Mouse (Mus musculus): Measurements from ENCODE around the gene 2610318N02Rik. TPM values are rescaled to one million over a fixed set of nuclear protein-coding genes. Genes with fewer than 3 reads are reported as not detected.

Gene 2610318N02Rik
- polyA plus RNA-seq, 1 experiment from 2014 or later: 17.5 TPM

GRCm38 (mm10) chr16:17121569-17121968 is 3.4 kb downstream of the 2610318N02Rik start:
- Histone ChIP-seq H3K27me3 (ENCODE audit: insufficient read depth, low read length) (no peaks in the 10 kb centered on the region), H3K4me2 (ENCODE audit: low read length) (no peak overlapping the region), H3K9ac (ENCODE audit: low read depth, low read length) (no peak overlapping the region), H3K9me3 (replicated peaks; ENCODE audit: low read length) (no peaks in the 10 kb centered on the region), H3K4me3 (replicated peaks; ENCODE audit: low read depth, low read length) (no peak overlapping the region), H3K4me1 (replicated peaks; ENCODE audit: insufficient read depth, low read length) (peaks cover 6% of the 10 kb centered on the region; the same call in 1 of the 2 replicates), H3K27ac (no peak overlapping the region), H3K36me3 (ENCODE audit: insufficient read depth, low read length) (0 out of 2 replicates have a peak, but pooled peaks cover 4% of the 10 kb centered on the region)
- WGBS: 81% methylated on average over 14 of the region's 14 CpGs
- ATAC-seq (replicated peaks; ENCODE audit: low FRiP score, low read depth): no peak
- TF ChIP-seq CTCF (IDR thresholded peaks at IDR 0.05; ENCODE audit: low read depth): no peak
- no peak for DNase-seq (ENCODE audit: low spot score)

- no peak overlapping the region for H3K4me2 ChIP-seq (ENCODE audit: low read length)
- TF ChIP-seq CTCF (IDR thresholded peaks at IDR 0.05; ENCODE audit: low read depth): no peak
- 84% methylated on average over 5 of the region's 5 CpGs for WGBS
- H3K27me3 ChIP-seq (ENCODE audit: insufficient read depth, low read length): no peaks in the 10 kb centered on the region
- H3K36me3 ChIP-seq (ENCODE audit: insufficient read depth, low read length): 0 out of 2 replicates have a peak, but pooled peaks cover 4% of the 10 kb centered on the region
- no peak overlapping the region for H3K27ac ChIP-seq
- no peak overlapping the region for H3K4me3 ChIP-seq (replicated peaks; ENCODE audit: low read depth, low read length)
- ATAC-seq (replicated peaks; ENCODE audit: low FRiP score, low read depth) (no peak), DNase-seq (ENCODE audit: low spot score) (no peak)
- H3K4me1 ChIP-seq (replicated peaks; ENCODE audit: insufficient read depth, low read length): no peaks in the 10 kb centered on the region
- H3K9ac ChIP-seq (ENCODE audit: low read depth, low read length): no peak overlapping the region
- no peaks in the 10 kb centered on the region for H3K9me3 ChIP-seq (replicated peaks; ENCODE audit: low read length)
Observed at GRCm38 (mm10) chr16:17117309-17117799, 7.6 kb downstream of the 2610318N02Rik start.

- peak; percentile 73 for ATAC-seq (replicated peaks; ENCODE audit: low FRiP score, low read depth)
- peaks cover 13% of the 10 kb centered on the region; the same call in 1 of the 2 replicates for H3K36me3 ChIP-seq (ENCODE audit: insufficient read depth, low read length)
- peaks cover 7% of the 10 kb centered on the region; the same call in 1 of the 2 replicates for H3K4me1 ChIP-seq (replicated peaks; ENCODE audit: insufficient read depth, low read length)
- H3K9me3 ChIP-seq (replicated peaks; ENCODE audit: low read length): no peaks in the 10 kb centered on the region
- DNase-seq (ENCODE audit: low spot score): peak; percentile 94
- TF ChIP-seq CTCF (IDR thresholded peaks at IDR 0.05; ENCODE audit: low read depth): no peak
- peak within 1 kb of the TSS; percentile 52 for H3K4me2 ChIP-seq (ENCODE audit: low read length)
- peak within 1 kb of the TSS; percentile 26 for H3K27ac ChIP-seq
- WGBS: 9% methylated on average over 38 of the region's 38 CpGs
- H3K9ac ChIP-seq (ENCODE audit: low read depth, low read length): peak within 1 kb of the TSS; percentile 60
- no peaks in the 10 kb centered on the region for H3K27me3 ChIP-seq (ENCODE audit: insufficient read depth, low read length)
- peak within 1 kb of the TSS; percentile 62 for H3K4me3 ChIP-seq (replicated peaks; ENCODE audit: low read depth, low read length)
Observed at GRCm38 (mm10) chr16:17110771-17111743, 13.9 kb downstream of the 2610318N02Rik start, which contains the start of gene Ppil2. Gene Ppil2, minus strand, starts transcription at chr16:17111257.

DNA sequence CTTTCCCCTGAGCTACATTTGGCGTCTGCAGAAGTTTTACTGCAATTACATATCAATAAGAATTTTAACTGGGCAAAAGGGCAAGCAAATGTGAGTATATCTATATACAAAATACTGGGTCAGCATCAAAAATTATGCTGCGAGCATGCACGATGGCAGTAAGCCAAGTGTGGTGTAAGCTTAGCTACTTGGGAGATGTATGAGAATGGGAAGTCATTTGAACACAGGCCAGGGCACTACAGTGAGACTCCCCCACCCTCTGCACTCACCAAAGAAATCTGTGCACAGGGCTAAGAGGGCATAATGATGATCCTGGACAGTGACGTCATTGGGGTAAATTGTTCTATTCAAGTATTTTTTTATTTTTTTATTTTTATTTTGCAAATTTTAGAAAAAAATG is 20.4 kb downstream of the 2610318N02Rik start:
- Histone ChIP-seq H3K27ac (no peak overlapping the region), H3K27me3 (ENCODE audit: insufficient read depth, low read length) (no peaks in the 10 kb centered on the region), H3K4me3 (replicated peaks; ENCODE audit: low read depth, low read length) (no peak overlapping the region), H3K4me2 (ENCODE audit: low read length) (no peak overlapping the region), H3K9ac (ENCODE audit: low read depth, low read length) (no peak overlapping the region), H3K4me1 (replicated peaks; ENCODE audit: insufficient read depth, low read length) (no peaks in the 10 kb centered on the region), H3K9me3 (replicated peaks; ENCODE audit: low read length) (no peaks in the 10 kb centered on the region), H3K36me3 (ENCODE audit: insufficient read depth, low read length) (peaks cover 33% of the 10 kb centered on the region)
- ATAC-seq (replicated peaks; ENCODE audit: low FRiP score, low read depth) (no peak), DNase-seq (ENCODE audit: low spot score) (no peak)
- no peak for TF ChIP-seq CTCF (IDR thresholded peaks at IDR 0.05; ENCODE audit: low read depth)
- 70% methylated on average over 4 of the region's 4 CpGs for whole genome bisulfite sequencing

GRCm38 (mm10) chr16:17102630-17103220 is 22.2 kb downstream of the 2610318N02Rik start:
- no peak overlapping the region for H3K4me3 ChIP-seq (replicated peaks; ENCODE audit: low read depth, low read length)
- H3K4me2 ChIP-seq (ENCODE audit: low read length): no peak overlapping the region
- TF ChIP-seq CTCF (IDR thresholded peaks at IDR 0.05; ENCODE audit: low read depth): no peak
- H3K9me3 ChIP-seq (replicated peaks; ENCODE audit: low read length): no peaks in the 10 kb centered on the region
- no peaks in the 10 kb centered on the region for H3K4me1 ChIP-seq (replicated peaks; ENCODE audit: insufficient read depth, low read length)
- no peak overlapping the region for H3K27ac ChIP-seq
- 59% methylated on average over 7 of the region's 7 CpGs for WGBS
- ATAC-seq (replicated peaks; ENCODE audit: low FRiP score, low read depth) (no peak), DNase-seq (ENCODE audit: low spot score) (peak; percentile 5)
- no peaks in the 10 kb centered on the region for H3K27me3 ChIP-seq (ENCODE audit: insufficient read depth, low read length)
- peaks cover 41% of the 10 kb centered on the region for H3K36me3 ChIP-seq (ENCODE audit: insufficient read depth, low read length)
- H3K9ac ChIP-seq (ENCODE audit: low read depth, low read length): no peak overlapping the region

DNA sequence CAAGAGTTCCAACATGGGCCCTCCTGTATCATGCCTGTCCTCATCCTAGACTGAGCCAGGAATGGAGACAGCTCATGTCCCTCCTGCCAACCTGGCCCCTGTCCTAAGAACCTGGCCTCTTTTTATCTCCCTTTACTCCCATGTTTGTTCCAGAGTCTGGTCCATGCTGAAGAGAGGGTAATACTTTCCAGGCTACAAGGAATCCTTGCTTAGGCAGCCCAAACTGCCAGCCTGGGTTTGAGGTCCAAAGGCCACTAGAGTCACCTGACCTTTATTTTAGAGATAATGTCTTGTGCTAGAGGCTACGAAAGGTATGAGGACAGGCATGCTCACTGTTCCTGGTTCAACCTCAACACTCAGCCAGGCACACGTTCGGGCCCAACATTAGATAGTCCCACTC is 28.0 kb downstream of the 2610318N02Rik start:
- Histone ChIP-seq H3K27me3 (ENCODE audit: insufficient read depth, low read length) (no peaks in the 10 kb centered on the region), H3K9ac (ENCODE audit: low read depth, low read length) (no peak overlapping the region), H3K27ac (no peak overlapping the region), H3K4me2 (ENCODE audit: low read length) (no peak overlapping the region), H3K36me3 (ENCODE audit: insufficient read depth, low read length) (peaks cover 67% of the 10 kb centered on the region), H3K4me3 (replicated peaks; ENCODE audit: low read depth, low read length) (no peak overlapping the region), H3K4me1 (replicated peaks; ENCODE audit: insufficient read depth, low read length) (no peaks in the 10 kb centered on the region), H3K9me3 (replicated peaks; ENCODE audit: low read length) (no peaks in the 10 kb centered on the region)
- no peak for DNase-seq (ENCODE audit: low spot score)
- TF ChIP-seq CTCF (IDR thresholded peaks at IDR 0.05; ENCODE audit: low read depth): no peak
- ATAC-seq (replicated peaks; ENCODE audit: low FRiP score, low read depth): no peak
- 93% methylated on average over 3 of the region's 3 CpGs for WGBS
